Mouse (Mus musculus): Measurements from ENCODE around the gene Serac1. TPM values are rescaled to one million over a fixed set of nuclear protein-coding genes. Genes with fewer than 3 reads are reported as not detected.

The Serac1 gene
- polyA plus RNA-seq, 1 experiment: 5.5 TPM

GRCm38 (mm10) chr17:6110956-6111355 is 31.4 kb upstream of the Serac1 start:
- 81% methylated on average over 3 of the region's 3 CpGs for WGBS
- no peak for DNase-seq
- TF ChIP-seq CTCF (IDR thresholded peaks at IDR 0.05; ENCODE audit: insufficient read depth, low read length) (no peak), POLR2A (IDR thresholded peaks at IDR 0.05; ENCODE audit: borderline replicate concordance, extremely low read depth, low read depth, low read length) (no peak)
- H3K4me3 ChIP-seq (replicated peaks; ENCODE audit: extremely low read depth, low read depth, low read length): no peak overlapping the region
- peaks cover 3% of the 10 kb centered on the region; the same call in 1 of the 2 replicates for H3K4me1 ChIP-seq (ENCODE audit: control insufficient read depth, insufficient read depth, low read length)

GRCm38 (mm10) chr17:6108175-6108574 is 28.6 kb upstream of the Serac1 start:
- no peak for DNase-seq
- H3K4me3 ChIP-seq (replicated peaks; ENCODE audit: extremely low read depth, low read depth, low read length): no peak overlapping the region
- peaks cover 4% of the 10 kb centered on the region; the same call in 1 of the 2 replicates for H3K4me1 ChIP-seq (ENCODE audit: control insufficient read depth, insufficient read depth, low read length)
- TF ChIP-seq CTCF (IDR thresholded peaks at IDR 0.05; ENCODE audit: insufficient read depth, low read length) (no peak), POLR2A (IDR thresholded peaks at IDR 0.05; ENCODE audit: borderline replicate concordance, extremely low read depth, low read depth, low read length) (no peak)
- 33% methylated on average over 7 of the region's 7 CpGs for WGBS

GRCm38 (mm10) chr17:6107015-6107601 is 27.6 kb upstream of the Serac1 start:
- peaks cover 4% of the 10 kb centered on the region; the same call in 1 of the 2 replicates for H3K4me1 ChIP-seq (ENCODE audit: control insufficient read depth, insufficient read depth, low read length)
- TF ChIP-seq CTCF (IDR thresholded peaks at IDR 0.05; ENCODE audit: insufficient read depth, low read length): no peak
- TF ChIP-seq POLR2A (IDR thresholded peaks at IDR 0.05; ENCODE audit: borderline replicate concordance, extremely low read depth, low read depth, low read length): peak; percentile 30; the same call in 1 of the 2 replicates
- DNase-seq: peak; percentile 65
- under 1% methylated on average over 48 of the region's 50 CpGs for WGBS
- H3K4me3 ChIP-seq (replicated peaks; ENCODE audit: extremely low read depth, low read depth, low read length): peak overlapping the region; percentile 98

GRCm38 (mm10) chr17:6106361-6107014 is 26.9 kb upstream of the Serac1 start, which contains the start of gene Tulp4:
Tulp4 (plus strand) TSS chr17:6106437.
- peak; percentile 76; the same call in 1 of the 2 replicates for TF ChIP-seq POLR2A (IDR thresholded peaks at IDR 0.05; ENCODE audit: borderline replicate concordance, extremely low read depth, low read depth, low read length)
- TF ChIP-seq CTCF (IDR thresholded peaks at IDR 0.05; ENCODE audit: insufficient read depth, low read length): no peak
- 1% methylated on average over 63 of the region's 76 CpGs for WGBS
- H3K4me3 ChIP-seq (replicated peaks; ENCODE audit: extremely low read depth, low read depth, low read length): peak within 1 kb of the TSS; percentile 98
- H3K4me1 ChIP-seq (ENCODE audit: control insufficient read depth, insufficient read depth, low read length): peaks cover 4% of the 10 kb centered on the region; the same call in 1 of the 2 replicates
- DNase-seq: peak; percentile 85

GRCm38 (mm10) chr17:6103566-6103965 is 24.0 kb upstream of the Serac1 start:
- no peak for DNase-seq
- peaks cover 2% of the 10 kb centered on the region; the same call in 1 of the 2 replicates for H3K4me1 ChIP-seq (ENCODE audit: control insufficient read depth, insufficient read depth, low read length)
- H3K4me3 ChIP-seq (replicated peaks; ENCODE audit: extremely low read depth, low read depth, low read length): no peak overlapping the region
- 72% methylated on average over 6 of the region's 6 CpGs for WGBS
- TF ChIP-seq POLR2A (IDR thresholded peaks at IDR 0.05; ENCODE audit: borderline replicate concordance, extremely low read depth, low read depth, low read length) (no peak), CTCF (IDR thresholded peaks at IDR 0.05; ENCODE audit: insufficient read depth, low read length) (no peak)

GRCm38 (mm10) chr17:6102287-6102686 is 22.7 kb upstream of the Serac1 start:
- no peak overlapping the region for H3K4me3 ChIP-seq (replicated peaks; ENCODE audit: extremely low read depth, low read depth, low read length)
- WGBS: 91% methylated on average over 3 of the region's 3 CpGs
- 0 out of 2 replicates have a peak, but pooled peaks cover 2% of the 10 kb centered on the region for H3K4me1 ChIP-seq (ENCODE audit: control insufficient read depth, insufficient read depth, low read length)
- no peak for DNase-seq
- TF ChIP-seq CTCF (IDR thresholded peaks at IDR 0.05; ENCODE audit: insufficient read depth, low read length): no peak
- TF ChIP-seq POLR2A (IDR thresholded peaks at IDR 0.05; ENCODE audit: borderline replicate concordance, extremely low read depth, low read depth, low read length): no peak

- 22% methylated on average over 4 of the region's 4 CpGs for WGBS
- Histone ChIP-seq H3K4me3 (replicated peaks; ENCODE audit: extremely low read depth, low read depth, low read length) (no peak overlapping the region), H3K4me1 (ENCODE audit: control insufficient read depth, insufficient read depth, low read length) (no peaks in the 10 kb centered on the region)
- peak; percentile 47 for DNase-seq
- TF ChIP-seq CTCF (IDR thresholded peaks at IDR 0.05; ENCODE audit: insufficient read depth, low read length): peak; percentile 90
- TF ChIP-seq POLR2A (IDR thresholded peaks at IDR 0.05; ENCODE audit: borderline replicate concordance, extremely low read depth, low read depth, low read length): no peak
Observed at GRCm38 (mm10) chr17:6097884-6098283, 18.3 kb upstream of the Serac1 start.

GRCm38 (mm10) chr17:6095579-6095978 is 16.0 kb upstream of the Serac1 start:
- Histone ChIP-seq H3K4me1 (ENCODE audit: control insufficient read depth, insufficient read depth, low read length) (no peaks in the 10 kb centered on the region), H3K4me3 (replicated peaks; ENCODE audit: extremely low read depth, low read depth, low read length) (no peak overlapping the region)
- TF ChIP-seq POLR2A (IDR thresholded peaks at IDR 0.05; ENCODE audit: borderline replicate concordance, extremely low read depth, low read depth, low read length): no peak
- no peak for TF ChIP-seq CTCF (IDR thresholded peaks at IDR 0.05; ENCODE audit: insufficient read depth, low read length)
- no peak for DNase-seq

- H3K4me1 ChIP-seq (ENCODE audit: control insufficient read depth, insufficient read depth, low read length): no peaks in the 10 kb centered on the region
- DNase-seq: no peak
- TF ChIP-seq POLR2A (IDR thresholded peaks at IDR 0.05; ENCODE audit: borderline replicate concordance, extremely low read depth, low read depth, low read length): no peak
- no peak for TF ChIP-seq CTCF (IDR thresholded peaks at IDR 0.05; ENCODE audit: insufficient read depth, low read length)
- H3K4me3 ChIP-seq (replicated peaks; ENCODE audit: extremely low read depth, low read depth, low read length): no peak overlapping the region
- WGBS: 74% methylated on average over 6 of the region's 6 CpGs
Observed at GRCm38 (mm10) chr17:6091604-6092003, 12.1 kb upstream of the Serac1 start.

All from lung, adult 2 months (tissue).